Mouse (Mus musculus) megakaryocyte-erythroid progenitor cell, adult 5-6 weeks (primary cell): ENCODE measurements around the gene Ly6g5c. TPM values are rescaled to one million over a fixed set of nuclear protein-coding genes. Genes with fewer than 3 reads are reported as not detected.

Source experiments
- ATAC-seq: replicated peaks from 2 replicates; pipeline ENCODE4 v1.8.0; 2016; ENCODE audit warnings: mild to moderate bottlenecking, inconsistent platforms; ENCODE audit not compliant: severe bottlenecking, poor library complexity, low FRiP score, low TSS enrichment
- total RNA-seq, 2 experiments: library from RNA; stranded (forward) in 1 of 2; stranded (reverse) in 1 of 2; fragments of 200-1000, 215-1000 nt in 1 of 2; fragments of >200 nt in 1 of 2; fragmentation: Nextera tagmentation in 1 of 2; gene quantifications; 2 replicates each; pipeline ENCODE4 v1.2.3; 2014 to 2017

Gene Ly6g5c
- total RNA-seq, 2 experiments from 2014 or later, result not detected

- peak; percentile 93 for ATAC-seq
Observed at GRCm38 (mm10) chr17:35079778-35080177, 28.3 kb upstream of the Ly6g5c start.

DNA sequence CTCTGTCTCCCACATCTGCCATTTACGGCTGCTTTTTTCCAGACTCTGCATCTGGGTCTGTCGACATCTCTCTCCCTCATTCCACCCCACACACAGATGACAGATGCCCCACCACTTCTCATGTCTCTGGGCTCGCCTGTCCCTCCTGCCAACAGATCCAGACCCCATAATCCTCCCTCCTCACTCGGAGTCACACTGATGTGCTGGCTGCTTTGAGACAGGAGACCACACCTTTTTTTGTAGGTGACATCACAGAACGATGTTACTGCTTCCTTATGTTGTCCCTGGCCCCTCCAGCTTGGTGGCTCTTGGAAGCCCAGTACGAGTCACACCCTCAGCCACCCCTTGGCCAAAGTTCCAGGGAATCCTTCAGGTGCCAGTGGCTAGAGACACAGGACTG lies 27.8 kb upstream of the Ly6g5c start:
- peak; percentile 29 for ATAC-seq

DNA sequence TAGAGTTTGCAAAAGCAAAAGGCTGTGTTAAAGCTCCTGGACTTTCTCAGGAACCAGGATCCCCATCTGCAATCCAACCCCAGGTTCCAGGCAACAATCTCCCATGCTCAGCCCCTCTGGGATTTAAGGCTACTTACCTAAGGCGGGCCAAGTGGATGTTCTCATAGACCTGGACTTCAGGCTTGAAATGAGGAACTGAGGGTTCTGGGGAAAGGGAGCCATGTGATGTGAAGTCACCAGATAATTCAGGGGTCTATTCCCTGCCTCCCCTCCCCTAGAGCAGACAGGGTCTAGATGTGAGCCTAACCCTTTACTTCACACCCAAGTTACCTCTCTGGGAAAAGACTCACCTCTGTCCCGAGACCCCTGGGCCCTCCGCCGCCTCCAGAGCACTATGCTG lies 27.4 kb upstream of the Ly6g5c start:
- ATAC-seq, result no peak

- no peak for ATAC-seq
Observed at GRCm38 (mm10) chr17:35082841-35083576, 25.1 kb upstream of the Ly6g5c start.

DNA sequence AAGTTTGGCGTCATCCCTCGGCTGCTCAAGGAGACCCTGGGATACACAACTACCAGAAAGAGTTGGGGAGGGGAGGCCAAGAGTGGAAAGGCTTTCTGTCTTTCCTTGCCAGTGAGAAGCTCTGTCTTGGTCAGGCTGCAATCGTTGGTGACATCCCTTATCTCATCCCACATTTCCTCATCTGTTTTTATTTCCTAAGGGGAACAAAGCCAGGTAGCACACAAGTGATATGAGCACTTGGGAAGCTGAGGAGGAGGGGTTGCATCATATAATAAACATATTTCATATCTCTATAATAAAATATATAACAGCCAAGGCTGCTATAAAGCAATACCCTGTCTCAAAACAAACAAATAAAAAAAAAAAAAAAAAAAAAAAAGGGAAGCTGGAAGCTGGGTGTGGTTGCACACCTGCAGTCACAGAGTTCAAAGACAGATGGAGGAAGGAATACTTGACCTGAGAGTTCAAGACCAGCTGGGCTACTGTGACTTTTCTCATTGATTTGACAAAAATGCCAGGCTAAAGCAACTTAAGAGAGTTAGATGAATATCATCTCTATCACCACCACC lies 24.1 kb upstream of the Ly6g5c start:
- ATAC-seq, result no peak

DNA sequence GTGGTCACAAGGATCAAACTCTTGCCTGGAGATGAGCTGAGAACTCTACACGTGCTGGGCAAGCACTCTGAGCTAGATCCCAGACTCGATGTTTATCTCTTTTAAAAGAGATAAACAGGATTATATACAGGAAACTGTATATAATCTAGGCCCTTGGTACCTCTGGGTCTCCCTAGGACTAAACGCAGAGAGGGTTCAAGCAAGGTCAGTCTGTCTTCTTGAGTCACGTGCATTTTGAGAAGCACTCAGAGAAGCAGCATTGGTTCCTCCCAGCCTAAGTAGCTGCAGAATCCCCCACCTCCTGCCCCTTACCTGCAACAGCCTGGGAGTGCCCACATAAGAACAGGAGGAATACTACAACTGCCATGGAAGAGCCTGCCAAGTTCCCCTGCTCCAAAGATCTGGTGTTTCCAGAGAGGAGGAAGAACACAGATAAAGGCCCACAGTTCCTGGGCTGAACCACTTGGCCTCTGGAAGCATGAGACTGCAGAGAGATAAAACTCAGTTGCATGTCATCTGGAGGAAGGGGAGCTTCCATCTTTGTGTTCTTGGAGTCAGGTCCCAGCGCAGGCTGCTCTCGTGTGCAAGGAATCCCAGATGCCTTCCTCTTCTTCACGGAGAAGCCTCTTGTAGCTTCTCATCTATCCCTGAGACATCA lies 22.7 kb upstream of the Ly6g5c start, which contains the start of gene Ly6g6f:
Gene Ly6g6f, minus strand, starts transcription at position 403 of the 658 bp plus-strand sequence.
- ATAC-seq, result no peak

- no peak for ATAC-seq
Observed at GRCm38 (mm10) chr17:35088151-35088550, 19.9 kb upstream of the Ly6g5c start.

DNA sequence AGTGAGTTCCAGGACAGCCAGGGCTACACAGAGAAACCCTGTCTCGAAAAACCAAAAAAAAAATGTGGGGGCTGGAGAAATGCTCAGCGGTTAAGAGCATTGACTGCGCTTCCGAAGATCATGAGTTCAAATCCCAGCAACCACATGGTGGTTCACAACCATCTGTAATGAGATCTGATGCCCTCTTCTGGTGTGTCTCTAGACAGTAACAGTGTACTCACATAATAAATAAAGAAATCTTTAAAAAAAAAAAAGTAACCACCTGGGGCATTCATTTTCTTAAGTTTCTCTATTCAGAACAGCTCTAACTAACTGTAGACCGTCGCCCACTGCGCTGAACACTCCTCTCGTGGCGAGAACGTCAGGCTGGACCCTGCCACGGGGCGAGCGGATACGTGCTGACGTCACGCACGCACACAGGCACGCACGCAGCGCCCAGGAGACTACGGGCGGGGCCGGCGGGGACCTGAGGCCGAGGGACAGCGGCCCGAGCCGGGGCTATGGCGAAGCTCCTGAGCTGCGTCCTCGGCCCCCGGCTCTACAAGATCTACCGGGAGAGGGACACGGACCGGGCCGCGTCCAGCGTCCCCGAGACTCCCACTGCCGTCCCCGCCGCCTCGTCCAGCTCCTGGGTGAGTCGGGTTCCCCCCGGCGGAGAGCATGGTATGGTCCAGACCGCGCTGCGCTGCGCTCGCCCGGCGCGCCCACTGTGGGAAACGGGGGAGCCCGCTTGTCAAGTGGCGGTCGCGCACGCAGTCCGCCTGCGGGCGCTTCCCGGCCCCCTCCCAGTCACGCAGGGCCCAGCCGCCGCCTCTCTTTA lies 19.0 kb upstream of the Ly6g5c start, which contains the start of gene Abhd16a:
Gene Abhd16a, plus strand, starts transcription at position 439 of the 820 bp plus-strand sequence.
- peak; percentile 86 for ATAC-seq

DNA sequence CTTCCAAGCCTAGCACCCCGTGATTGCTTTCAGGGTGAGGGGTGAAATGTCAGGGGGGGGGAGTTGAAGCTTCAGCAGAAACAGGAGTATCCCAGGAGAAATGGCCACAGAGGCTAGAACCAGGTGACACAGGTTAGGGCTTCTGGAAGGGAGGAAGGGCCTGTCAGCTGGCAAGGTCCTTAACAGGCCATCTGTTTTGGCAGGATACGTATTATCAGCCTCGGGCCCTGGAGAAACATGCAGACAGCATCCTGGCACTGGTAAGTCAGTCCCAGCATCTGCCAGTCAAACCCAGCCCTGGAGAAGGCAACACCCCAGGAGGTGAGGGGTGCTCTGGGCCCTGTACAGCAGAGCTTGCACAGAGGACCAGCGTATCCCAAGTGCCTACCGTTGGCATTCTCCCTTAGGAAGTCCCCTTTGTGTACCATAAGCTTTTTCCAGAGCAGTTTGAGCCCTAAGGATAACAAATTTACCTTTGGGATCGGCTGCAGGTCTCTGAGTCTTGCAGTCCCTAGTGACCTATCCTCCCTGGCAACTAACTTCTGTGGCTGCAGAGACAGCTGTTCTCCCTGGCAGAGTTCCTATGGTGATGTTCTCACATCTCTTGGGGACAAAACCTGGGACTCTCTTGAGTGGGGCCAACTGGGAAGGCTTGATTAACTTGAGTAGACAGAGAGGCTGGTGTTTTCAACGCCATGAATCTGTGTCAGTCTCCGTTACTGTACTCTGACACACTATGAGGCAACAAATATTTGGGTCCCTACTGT lies 17.7 kb upstream of the Ly6g5c start:
- peak; percentile 84 for ATAC-seq

DNA sequence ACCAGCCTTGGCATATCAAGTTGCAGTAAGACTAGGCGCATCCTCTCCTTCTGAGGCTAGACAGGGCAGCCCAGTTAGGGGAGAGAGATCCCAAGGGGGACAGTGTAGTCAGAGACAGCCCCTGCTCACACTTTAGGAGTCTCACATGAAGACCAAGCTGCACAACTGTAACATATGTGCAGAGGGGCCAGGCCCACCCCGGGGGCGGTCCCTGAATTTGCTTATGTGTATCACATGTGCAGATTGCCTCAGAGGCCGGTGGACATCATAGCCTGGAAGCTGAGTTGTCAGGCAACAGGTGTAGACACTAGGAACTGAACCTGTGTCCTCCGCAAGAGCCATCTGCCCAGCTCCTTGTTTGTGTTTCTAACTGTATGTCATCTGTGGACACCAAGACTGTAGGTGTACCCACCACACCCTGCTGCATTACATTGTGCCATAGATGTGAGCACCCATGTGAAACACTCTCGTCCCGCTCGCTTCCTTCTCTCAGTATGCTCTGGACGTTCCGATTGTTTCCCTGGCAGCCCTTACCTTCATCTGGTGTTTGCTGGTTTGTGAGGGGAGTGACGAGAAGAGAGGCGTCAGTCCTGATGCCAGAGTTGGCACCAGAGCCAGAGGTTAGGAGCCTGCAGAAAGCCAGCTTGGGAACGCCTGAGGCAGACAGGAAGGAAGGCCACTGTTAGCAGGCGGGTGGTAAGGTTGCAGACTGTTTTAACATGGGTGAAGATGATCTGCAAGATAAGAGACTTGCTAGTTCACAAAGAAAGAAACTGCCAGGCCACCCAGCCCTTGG lies 15.5 kb upstream of the Ly6g5c start:
- no peak for ATAC-seq

DNA sequence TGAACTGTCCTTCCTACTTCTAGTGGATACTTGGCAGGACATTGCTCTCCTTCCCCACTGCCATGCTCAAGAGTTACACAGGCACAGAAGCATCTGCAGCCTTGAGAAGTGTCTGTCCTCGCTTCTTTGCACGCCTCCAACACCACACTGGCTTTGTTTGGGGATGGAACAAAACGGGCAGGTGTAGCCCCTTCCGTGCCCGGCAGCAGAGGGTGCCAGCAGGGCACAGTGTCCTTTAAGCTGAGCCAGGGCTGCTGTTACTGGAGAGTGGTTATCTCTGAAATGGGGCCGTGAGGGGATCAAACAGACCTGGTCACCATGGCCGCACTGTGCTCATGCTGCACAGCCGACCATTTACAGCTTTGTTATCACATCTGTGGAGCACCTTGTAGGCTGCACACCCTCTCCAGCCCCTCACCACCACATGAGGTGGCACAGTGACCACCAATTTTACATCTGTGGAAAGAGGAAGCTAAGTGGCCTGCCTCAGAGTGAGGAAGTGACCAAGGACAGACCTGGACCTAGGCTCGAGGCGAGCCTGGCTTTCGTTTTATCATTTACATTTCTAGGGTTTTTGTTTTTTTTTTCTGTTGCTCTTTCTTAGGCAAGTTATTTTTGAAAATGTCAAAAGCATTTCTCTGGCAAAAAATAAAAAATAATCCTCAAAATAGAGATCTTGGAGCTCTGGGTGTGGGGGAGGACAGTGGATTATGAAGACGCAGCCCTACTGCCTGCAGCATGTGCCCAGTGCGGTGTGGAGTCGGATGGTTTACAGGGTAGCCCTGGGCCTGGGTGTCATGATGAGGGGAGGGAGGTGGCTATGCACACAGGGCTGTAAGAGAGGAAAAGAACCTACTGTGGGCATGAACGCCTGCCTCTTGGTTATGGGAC lies 13.4 kb upstream of the Ly6g5c start:
- no peak for ATAC-seq

DNA sequence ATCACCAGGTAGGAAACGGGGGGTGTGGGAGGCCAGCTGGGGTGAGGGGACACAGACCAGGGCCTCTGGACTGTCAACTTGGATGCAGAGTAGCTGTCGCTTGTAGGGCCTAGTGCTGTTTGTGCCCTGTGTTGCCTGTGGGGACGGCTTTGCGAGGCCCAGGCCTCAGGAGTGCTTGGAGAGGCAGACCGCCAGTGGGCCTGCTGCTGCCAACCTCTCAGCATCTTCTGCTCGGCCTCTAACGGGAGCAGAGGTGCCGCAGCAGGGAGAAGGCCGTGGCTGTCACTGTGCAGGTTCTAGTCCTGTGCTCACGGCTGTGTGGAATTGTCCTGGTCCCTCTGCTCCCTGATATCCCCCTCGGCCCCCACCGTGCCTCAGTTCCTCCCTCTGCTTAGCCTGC lies 11.5 kb upstream of the Ly6g5c start:
- ATAC-seq, result no peak

- no peak for ATAC-seq
Observed at GRCm38 (mm10) chr17:35097164-35097655, 10.9 kb upstream of the Ly6g5c start.

GRCm38 (mm10) chr17:35100196-35100765 lies 7.8 kb upstream of the Ly6g5c start:
- no peak for ATAC-seq

GRCm38 (mm10) chr17:35101161-35101560 lies 6.9 kb upstream of the Ly6g5c start:
- no peak for ATAC-seq

DNA sequence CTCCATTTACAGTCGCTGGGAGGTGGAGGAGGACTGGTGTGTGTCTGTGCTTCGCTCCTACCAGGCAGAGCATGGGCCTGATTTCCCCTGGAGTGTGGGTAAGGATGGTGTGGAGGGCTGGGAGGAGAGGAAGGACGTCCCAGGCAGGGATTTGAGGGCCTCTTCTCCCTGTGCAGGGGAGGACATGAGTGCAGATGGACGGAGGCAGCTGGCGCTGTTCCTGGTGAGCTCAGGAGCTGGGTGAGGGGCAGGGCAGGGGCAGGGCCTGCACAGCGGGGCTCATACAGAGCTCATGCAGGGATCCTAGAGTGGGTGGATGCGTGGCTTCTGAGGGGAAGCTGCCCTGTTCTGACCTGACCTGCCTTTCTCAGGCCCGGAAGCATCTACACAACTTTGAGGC lies 5.8 kb upstream of the Ly6g5c start:
- no peak for ATAC-seq

GRCm38 (mm10) chr17:35103221-35103690 lies 4.8 kb upstream of the Ly6g5c start:
- ATAC-seq, result peak; percentile 29
